Mouse (Mus musculus) MEL (cell line): ENCODE data around the gene Stk19. TPM values are rescaled to one million over a fixed set of nuclear protein-coding genes. Genes with fewer than 3 reads are reported as not detected.
"Not testable (repeated sequence)": the region's sequence is repeated elsewhere in the genome, so short reads cannot be mapped to it uniquely, and the experiment has no call there.

Source experiments
- DNase-seq: peaks from one replicate; pipeline ENCODE4 v3.0.0; 2011; ENCODE audit warnings: low read depth, low spot score
- H3K27ac ChIP-seq: 2 replicates; pipeline ENCODE4 v1.5.1; 2012; ENCODE audit warnings: low read depth, mild to moderate bottlenecking, control low read depth, low read length, moderate library complexity; ENCODE audit not compliant: control insufficient read depth
- H3K27me3 ChIP-seq, 2 experiments: fragments of 150-350 bp in 1 of 2; sonication (generic) in 1 of 2; 2 replicates each; pipeline ENCODE4 v1.6.1; 2012; ENCODE audit warnings: low read length in 2 of 2, mild to moderate bottlenecking in 2 of 2, improper control_type of control experiment in 1 of 2, moderate library complexity in 1 of 2; ENCODE audit not compliant: insufficient read depth in 2 of 2, control insufficient read depth in 1 of 2
- H3K36me3 ChIP-seq, 2 experiments: 2 replicates each; pipeline ENCODE4 v1.6.1; 2012 to 2014; ENCODE audit warnings: low read length in 2 of 2, improper control_type of control experiment in 1 of 2, inconsistent platforms in 1 of 2, mild to moderate bottlenecking in 1 of 2; ENCODE audit not compliant: insufficient read depth in 2 of 2, control insufficient read depth in 1 of 2
- H3K4me1 ChIP-seq, 2 experiments: fragments of 150-350 bp in 1 of 2; sonication (generic) in 1 of 2; 2 replicates each; pipeline ENCODE4 v1.6.1; 2012; ENCODE audit warnings: low read length in 2 of 2, improper control_type of control experiment in 1 of 2, mild to moderate bottlenecking in 1 of 2; ENCODE audit not compliant: insufficient read depth in 2 of 2, control insufficient read depth in 1 of 2
- H3K4me3 ChIP-seq, 2 experiments: fragments of 150-350 bp in 1 of 2; sonication (generic) in 1 of 2; 2 replicates each; pipeline ENCODE4 v1.5.1; 2012; ENCODE audit warnings: low read depth in 2 of 2, low read length in 2 of 2, mild to moderate bottlenecking in 2 of 2, moderate library complexity in 2 of 2, control low read depth in 1 of 2, improper control_type of control experiment in 1 of 2; ENCODE audit not compliant: control insufficient read depth in 1 of 2, insufficient read depth in 1 of 2
- H3K79me2 ChIP-seq: 2 replicates; pipeline ENCODE4 v1.6.1; 2012; ENCODE audit warnings: mild to moderate bottlenecking, low read length, moderate library complexity; ENCODE audit not compliant: control insufficient read depth, poor library complexity, insufficient read depth
- H3K9ac ChIP-seq: 2 replicates; pipeline ENCODE4 v1.6.1; 2012; ENCODE audit warnings: low read depth, mild to moderate bottlenecking, control low read depth, low read length, moderate library complexity; ENCODE audit not compliant: control insufficient read depth, poor library complexity, severe bottlenecking
- H3K9me3 ChIP-seq: fragments of 150-350 bp; sonication (generic); replicated peaks from 2 replicates; pipeline ENCODE4 v1.6.1; 2012; ENCODE audit warnings: mild to moderate bottlenecking, low read length, improper control_type of control experiment, moderate library complexity; ENCODE audit not compliant: insufficient read depth
- CHD2 ChIP-seq: IDR thresholded peaks from 2 replicates; pipeline ENCODE4 v1.6.1; 2011; ENCODE audit warnings: low read length, improper control_type of control experiment
- GABPA ChIP-seq: IDR thresholded peaks from 2 replicates; pipeline ENCODE4 v1.6.1; 2012; ENCODE audit warnings: low read depth, mild to moderate bottlenecking, inconsistent platforms, low read length, improper control_type of control experiment, moderate library complexity
- MAFK ChIP-seq: IDR thresholded peaks from 2 replicates; pipeline ENCODE4 v1.6.1; 2011; ENCODE audit warnings: low read depth, mild to moderate bottlenecking, low read length, improper control_type of control experiment, borderline replicate concordance
- MAX ChIP-seq: IDR thresholded peaks from 2 replicates; pipeline ENCODE4 v1.6.1; 2011; ENCODE audit warnings: low read length, improper control_type of control experiment
- MEF2A ChIP-seq: IDR thresholded peaks from 2 replicates; pipeline ENCODE4 v1.6.1; 2014; ENCODE audit warnings: low read depth, mild to moderate bottlenecking, inconsistent platforms, low read length, improper control_type of control experiment; ENCODE audit not compliant: poor library complexity, insufficient replicate concordance, severe bottlenecking; ENCODE audit errors: extremely low read depth
- MXI1 ChIP-seq: IDR thresholded peaks from 2 replicates; pipeline ENCODE4 v1.6.1; 2011; ENCODE audit warnings: mild to moderate bottlenecking, low read depth, low read length, improper control_type of control experiment
- MYC ChIP-seq: IDR thresholded peaks from 2 replicates; pipeline ENCODE4 v1.6.1; 2011; ENCODE audit warnings: low read depth, mild to moderate bottlenecking, low read length, improper control_type of control experiment, moderate library complexity
- TAL1 ChIP-seq: IDR thresholded peaks from 2 replicates; pipeline ENCODE4 v1.6.1; 2012; ENCODE audit warnings: mild to moderate bottlenecking, inconsistent platforms, low read length, moderate library complexity, mixed read lengths
- TBP ChIP-seq: IDR thresholded peaks from 2 replicates; pipeline ENCODE4 v1.8.0; 2011; ENCODE audit warnings: low read depth, low read length, improper control_type of control experiment
- TCF12 ChIP-seq: IDR thresholded peaks from 2 replicates; pipeline ENCODE4 v1.6.1; 2014; ENCODE audit warnings: low read depth, mild to moderate bottlenecking, inconsistent platforms, low read length, improper control_type of control experiment, moderate library complexity
- ZC3H11A ChIP-seq: IDR thresholded peaks from 2 replicates; pipeline ENCODE4 v1.6.1; 2012; ENCODE audit warnings: low read depth, mild to moderate bottlenecking, inconsistent platforms, low read length, improper control_type of control experiment
- ZMIZ1 ChIP-seq: IDR thresholded peaks from 2 replicates; pipeline ENCODE4 v1.6.1; 2012; ENCODE audit warnings: low read depth, mild to moderate bottlenecking, inconsistent platforms, low read length, improper control_type of control experiment, moderate library complexity
- ZNF384 ChIP-seq: IDR thresholded peaks from 2 replicates; pipeline ENCODE4 v1.6.1; 2012; ENCODE audit warnings: low read depth, mild to moderate bottlenecking, inconsistent platforms, low read length, improper control_type of control experiment
- polyA plus RNA-seq, 2 experiments: library from polyadenylated mRNA; stranded (reverse) in 1 of 2; unstranded in 1 of 2; fragments of >175 nt in 1 of 2; fragments of >200 nt in 1 of 2; gene quantifications; 2 replicates each; pipeline versions ENCODE4 v1.2.1 to v1.2.4; 2012; ENCODE audit warnings: low replicate concordance in 2 of 2, low read depth in 1 of 2; ENCODE audit not compliant: insufficient read length in 2 of 2, insufficient read depth in 1 of 2, missing spikeins in 1 of 2
- total RNA-seq: library from RNA; depleted of rRNA; stranded (reverse); fragments of 300-350 nt; gene quantifications from 2 replicates; pipeline ENCODE4 v1.2.3, GENCODE M21; 2012

The Stk19 gene
- total and polyA plus RNA-seq, 3 experiments: 43.3 to 56.5 TPM; not detected in 1

DNA sequence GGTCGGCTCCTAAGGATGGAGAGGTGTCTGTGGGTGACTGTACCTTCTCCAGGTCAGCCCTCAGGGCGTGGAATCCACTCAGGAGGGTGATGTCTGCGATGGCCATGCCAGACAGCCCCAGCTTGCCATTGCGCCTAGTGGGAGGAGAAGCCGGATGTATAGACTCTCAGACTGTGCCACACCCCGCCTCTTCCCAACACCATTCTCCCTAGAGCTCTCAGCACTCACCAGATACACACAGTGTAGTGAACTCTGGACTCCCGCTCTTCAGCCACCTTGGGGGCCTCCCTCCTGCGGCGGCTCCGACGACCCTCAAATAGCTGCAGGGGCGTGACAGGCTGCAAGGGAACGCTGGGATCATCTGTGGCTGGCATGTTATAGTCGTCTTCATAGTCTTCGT, 25.5 kb downstream of the Stk19 start:
- no peaks in the 10 kb centered on the region for H3K4me1 ChIP-seq
- H3K79me2 ChIP-seq: no peaks in the 10 kb centered on the region
- no peak for DNase-seq
- no peak overlapping the region for H3K9ac ChIP-seq
- H3K4me3 ChIP-seq: no peak overlapping the region
- H3K27ac ChIP-seq: no peak overlapping the region
- H3K36me3 ChIP-seq: no peaks in the 10 kb centered on the region
- no peaks in the 10 kb centered on the region for H3K27me3 ChIP-seq
- H3K9me3 ChIP-seq: no peaks in the 10 kb centered on the region
- TF ChIP-seq ZNF384 (no peak), ZMIZ1 (no peak), MEF2A (no peak), TAL1 (no peak), MAX (no peak), ZC3H11A (no peak)

DNA sequence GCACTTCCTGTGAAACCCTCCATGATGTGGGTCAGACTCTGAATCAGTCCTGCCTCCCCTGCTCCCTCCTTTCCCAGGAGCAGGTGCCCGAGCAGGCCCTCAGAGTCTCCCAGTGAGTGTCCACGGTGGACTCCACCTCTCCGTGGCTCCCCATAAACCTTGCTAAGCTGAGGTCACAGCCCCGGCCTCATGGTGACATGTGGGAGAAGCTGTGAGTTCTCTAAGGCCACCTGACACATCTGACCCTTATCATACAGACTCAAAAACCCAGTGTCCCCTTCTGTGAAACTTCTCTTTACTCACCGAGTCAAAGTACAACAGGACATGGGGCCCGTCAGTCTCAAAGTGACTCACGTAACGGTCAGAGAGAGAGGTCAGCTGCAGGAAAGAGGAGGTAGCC, 25.9 kb downstream of the Stk19 start:
- H3K9ac ChIP-seq, H3K27me3 ChIP-seq, H3K9me3 ChIP-seq, H3K4me3 ChIP-seq, H3K4me1 ChIP-seq, H3K27ac ChIP-seq, DNase-seq, H3K36me3 ChIP-seq, H3K79me2 ChIP-seq: not testable (repeated sequence)

DNA sequence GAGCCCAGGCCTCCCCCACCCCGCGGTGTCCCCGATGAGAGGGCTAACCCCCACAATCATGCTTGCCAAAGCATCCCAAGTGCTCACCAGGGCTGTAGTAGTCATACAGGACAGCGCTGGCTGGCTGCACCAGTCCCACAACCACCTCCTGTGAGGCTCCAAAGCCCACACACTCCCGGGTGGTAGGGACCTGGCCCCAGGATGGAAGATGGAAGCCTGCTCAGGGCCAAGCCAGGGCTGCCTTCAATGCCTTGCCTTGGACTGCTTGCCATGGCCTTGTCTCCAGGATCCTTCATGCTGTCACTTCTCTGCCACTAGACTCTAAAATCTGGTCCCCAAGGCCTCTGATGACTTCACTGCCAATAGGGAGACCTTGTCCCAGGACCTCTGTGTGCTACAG, 26.3 kb downstream of the Stk19 start:
- H3K27ac ChIP-seq, H3K9me3 ChIP-seq, H3K79me2 ChIP-seq, H3K9ac ChIP-seq, DNase-seq, H3K27me3 ChIP-seq, H3K36me3 ChIP-seq, H3K4me1 ChIP-seq, H3K4me3 ChIP-seq: not testable (repeated sequence)

DNA sequence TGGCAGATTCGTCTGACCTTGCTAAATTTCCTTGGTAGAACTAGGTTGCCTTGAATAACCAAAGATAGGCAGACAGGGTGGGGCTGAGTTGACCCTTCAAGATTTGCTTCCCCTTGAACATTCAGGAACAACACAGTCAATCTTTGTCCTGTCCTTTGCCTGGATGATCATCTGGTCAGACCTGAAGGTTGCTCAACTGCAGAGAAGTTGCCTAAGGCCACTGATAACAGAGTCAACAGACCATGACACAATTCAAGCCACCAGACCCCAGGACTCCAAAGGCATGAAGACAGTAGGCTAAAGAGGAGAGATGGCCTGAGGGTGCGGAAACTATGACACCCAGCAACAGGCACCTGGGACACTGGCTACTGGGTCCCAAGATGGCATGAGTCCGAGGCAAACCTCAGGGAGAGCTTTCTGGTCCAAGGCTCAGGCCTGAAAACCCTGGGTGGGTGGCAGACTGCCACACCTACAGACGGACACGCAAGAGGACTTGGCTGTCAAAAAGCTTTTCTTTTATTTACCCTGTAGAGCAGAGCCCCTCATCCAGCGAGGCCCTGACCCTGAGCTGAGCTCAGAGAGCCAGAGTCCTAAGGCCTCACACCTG, 28.0 kb downstream of the Stk19 start:
- H3K4me1 ChIP-seq: no peaks in the 10 kb centered on the region
- TF ChIP-seq MAX: no peak
- no peak for TF ChIP-seq TCF12
- TF ChIP-seq MAFK: no peak
- TF ChIP-seq ZNF384: no peak
- no peak for TF ChIP-seq MXI1
- no peak for TF ChIP-seq MYC
- TF ChIP-seq CHD2: no peak
- no peak for TF ChIP-seq TBP
- TF ChIP-seq GABPA: no peak
- DNase-seq: no peak
- no peak overlapping the region for H3K4me3 ChIP-seq
- no peaks in the 10 kb centered on the region for H3K36me3 ChIP-seq
- H3K27me3 ChIP-seq: no peaks in the 10 kb centered on the region
- H3K9me3 ChIP-seq: no peaks in the 10 kb centered on the region
- no peak overlapping the region for H3K27ac ChIP-seq
- no peak overlapping the region for H3K9ac ChIP-seq
- no peaks in the 10 kb centered on the region for H3K79me2 ChIP-seq
